Mouse (Mus musculus): Measurements from ENCODE around the gene Enthd1.

GRCm38 (mm10) chr15:80570226-80570625 is 5.3 kb upstream of the Enthd1 start:
- TF ChIP-seq CTCF (IDR thresholded peaks at IDR 0.05; ENCODE audit: low read depth) (no peak), EP300 (IDR thresholded peaks at IDR 0.05; ENCODE audit: low read depth) (no peak)

All from heart, postnatal 0 days (tissue).